Mouse (Mus musculus): ENCODE measurements around the gene Ctdnep1.

Gene Ctdnep1

DNA sequence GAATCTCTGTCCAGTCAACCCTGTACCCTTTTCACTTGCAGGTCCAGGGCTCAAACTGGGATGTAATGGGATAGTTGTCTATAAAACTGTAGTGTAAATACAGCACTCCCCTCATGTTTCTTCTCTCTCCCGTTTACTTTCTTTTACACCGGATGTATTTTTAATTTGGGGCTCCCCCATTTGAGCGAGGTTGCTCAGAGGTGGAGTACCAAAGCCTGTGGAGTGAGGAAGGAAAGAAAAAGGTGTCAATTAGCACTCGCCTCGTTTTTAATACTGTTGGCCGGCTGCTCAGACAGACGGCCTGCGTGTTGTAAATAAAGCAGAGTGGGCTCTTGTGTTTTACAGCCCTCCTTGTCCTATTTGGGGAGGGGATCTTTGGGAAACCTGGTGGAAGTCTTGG lies 18.7 kb downstream of the Ctdnep1 start:
- in situ Hi-C loops (cut with MboI; ENCODE audit: unreplicated experiment in 2 of 2) = loop anchor here in 1 of 2 experiments (5.0 to 25.0 kb wide), 3 partner anchors 47 to 937 kb away; partner anchors contain the start of genes Borcs6, Kdm6b and Tmem107

DNA sequence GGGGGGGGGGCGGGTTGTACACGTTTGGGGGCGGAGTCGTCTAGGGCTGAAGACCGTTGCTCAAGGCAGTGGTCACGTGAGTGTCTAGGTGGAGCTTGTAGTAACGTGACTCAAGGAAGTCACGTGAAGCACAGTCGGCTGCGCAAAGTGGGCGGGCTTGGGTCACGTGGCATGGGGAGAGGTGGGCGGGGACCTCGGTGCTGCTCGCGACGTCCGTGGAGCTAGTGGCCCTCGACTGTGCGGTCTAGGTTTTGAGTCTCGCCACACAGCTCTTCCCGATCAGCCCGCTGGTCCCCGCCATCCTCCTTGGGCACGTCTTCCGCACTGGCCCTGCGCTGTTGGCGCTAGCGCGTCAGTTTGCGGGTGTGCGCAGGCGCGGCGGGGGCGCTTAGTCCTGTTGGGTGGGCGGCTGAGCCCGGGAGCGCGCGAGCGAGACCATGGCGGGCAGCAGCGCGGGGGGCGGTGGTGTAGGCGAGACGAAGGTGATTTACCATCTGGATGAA lies 19.5 kb downstream of the Ctdnep1 start, which contains the start of gene Dvl2:
Gene Dvl2, plus strand, starts transcription at position 200 of the 503 bp plus-strand sequence.
- in situ Hi-C loops (cut with MboI; ENCODE audit: unreplicated experiment in 2 of 2) = loop anchor here in 1 of 2 experiments (5.0 kb wide), 1 partner anchor 48 kb away; no protein-coding TSS in a partner anchor

DNA sequence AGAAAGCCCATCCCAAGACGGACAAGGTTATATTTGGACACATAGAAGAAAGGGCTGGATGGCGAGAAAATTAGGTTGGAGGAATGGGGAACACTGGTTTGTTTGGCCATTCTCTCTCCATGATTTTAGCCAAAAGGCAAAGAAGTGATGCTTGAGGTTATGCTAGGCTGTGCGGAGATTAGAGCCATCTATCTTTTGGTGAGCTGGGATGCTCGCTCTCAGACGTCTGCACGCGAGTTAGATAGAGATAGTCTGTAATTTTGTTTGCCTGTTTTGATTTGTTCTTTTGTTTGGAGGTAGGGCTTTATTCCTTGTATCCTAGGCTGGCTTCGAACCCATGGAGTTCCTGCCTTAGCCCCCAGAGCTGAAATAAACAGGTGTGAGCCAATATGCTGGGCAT lies 20.2 kb downstream of the Ctdnep1 start:
- in situ Hi-C loops (cut with MboI; ENCODE audit: unreplicated experiment in 2 of 2) = loop anchor here in 1 of 2 experiments (5.0 kb wide), 1 partner anchor 49 kb away; no protein-coding TSS in a partner anchor

DNA sequence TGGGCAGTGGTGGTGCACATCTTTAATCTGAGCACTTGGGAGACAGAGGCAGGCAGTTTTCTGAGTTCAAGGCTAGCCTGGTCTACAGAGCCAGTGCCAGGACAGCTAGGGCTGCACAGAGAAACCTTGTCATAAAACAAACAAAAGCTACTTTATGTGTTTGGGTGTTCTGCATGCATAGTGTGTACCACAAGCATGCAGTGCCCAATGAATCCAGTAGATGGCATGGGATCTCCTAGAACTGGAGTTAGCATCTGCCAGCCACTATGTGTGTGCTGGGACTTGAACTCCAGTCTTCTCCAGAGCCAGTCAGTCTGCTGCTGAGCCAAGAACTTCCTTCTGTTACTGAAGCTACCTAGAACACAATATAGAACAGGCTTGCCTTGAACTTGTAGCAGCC lies 20.9 kb downstream of the Ctdnep1 start:
- in situ Hi-C loops (cut with MboI; ENCODE audit: unreplicated experiment in 2 of 2) = loop anchor here in 1 of 2 experiments (5.0 kb wide), 1 partner anchor 50 kb away; no protein-coding TSS in a partner anchor

DNA sequence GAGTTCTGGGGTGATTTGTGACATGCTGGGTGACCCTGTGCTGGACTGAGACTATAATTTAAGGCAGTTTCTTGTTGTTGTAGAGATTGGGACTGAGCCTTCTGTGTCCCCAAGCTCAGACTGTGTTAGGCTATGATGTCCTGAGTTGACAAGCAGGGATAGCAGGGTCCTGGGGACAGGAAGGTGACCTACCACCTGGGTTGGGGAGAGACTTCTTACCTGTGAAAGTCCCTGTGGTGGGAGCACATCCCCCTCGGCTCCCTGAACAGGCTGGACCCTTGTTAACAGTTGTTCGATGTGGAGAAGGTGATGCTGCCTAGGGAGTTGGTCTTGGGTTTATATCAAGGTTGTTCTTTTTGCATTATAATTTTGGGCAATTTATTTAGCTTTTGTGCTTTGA lies 21.5 kb downstream of the Ctdnep1 start:
- in situ Hi-C loops (cut with MboI; ENCODE audit: unreplicated experiment in 2 of 2) = loop anchor here in 1 of 2 experiments (5.0 kb wide), 1 partner anchor 50 kb away; no protein-coding TSS in a partner anchor

DNA sequence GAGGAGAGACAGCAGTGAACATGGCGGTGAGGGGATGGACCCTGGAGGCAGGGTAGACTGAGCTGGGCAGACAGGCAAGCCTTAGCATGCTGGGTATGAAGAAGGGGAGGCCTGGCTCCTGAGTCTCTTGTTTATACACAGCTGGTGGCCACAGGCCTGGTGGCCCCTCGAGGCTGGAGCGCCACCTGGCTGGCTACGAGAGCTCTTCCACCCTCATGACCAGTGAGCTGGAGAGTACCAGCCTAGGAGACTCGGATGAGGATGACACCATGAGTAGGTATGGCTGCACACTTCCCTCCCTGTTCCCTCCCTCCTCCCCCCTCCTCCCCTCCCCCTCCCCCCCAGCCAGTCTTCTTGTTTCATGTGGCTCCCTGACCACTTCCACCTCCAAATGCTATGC lies 24.6 kb downstream of the Ctdnep1 start:
- in situ Hi-C loops (cut with MboI; ENCODE audit: unreplicated experiment in 2 of 2) = no loop called here

DNA sequence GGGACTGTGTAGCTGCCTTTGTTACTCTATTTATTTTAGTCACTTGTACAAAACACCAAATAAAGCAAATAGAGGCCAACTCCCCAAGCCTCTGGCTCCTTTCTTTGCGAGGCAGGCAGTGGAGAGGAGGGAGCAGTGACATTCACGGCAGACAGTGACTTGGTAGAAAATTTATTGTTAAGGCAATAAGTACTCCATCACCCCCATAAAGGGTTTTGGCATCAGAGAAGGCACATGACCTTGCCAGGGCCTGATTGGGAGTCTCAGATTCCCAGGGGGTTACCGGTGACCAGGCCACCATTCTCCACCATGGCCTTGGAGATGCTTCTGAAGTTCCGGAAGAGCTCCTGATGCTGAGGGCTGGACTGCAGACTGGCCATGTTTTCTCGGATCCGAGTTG lies 29.1 kb downstream of the Ctdnep1 start:
- in situ Hi-C loops (cut with MboI; ENCODE audit: unreplicated experiment in 2 of 2) = loop anchor here in 1 of 2 experiments (10.0 kb wide), 1 partner anchor 75 kb away; the partner anchor contains the start of gene Ybx2

DNA sequence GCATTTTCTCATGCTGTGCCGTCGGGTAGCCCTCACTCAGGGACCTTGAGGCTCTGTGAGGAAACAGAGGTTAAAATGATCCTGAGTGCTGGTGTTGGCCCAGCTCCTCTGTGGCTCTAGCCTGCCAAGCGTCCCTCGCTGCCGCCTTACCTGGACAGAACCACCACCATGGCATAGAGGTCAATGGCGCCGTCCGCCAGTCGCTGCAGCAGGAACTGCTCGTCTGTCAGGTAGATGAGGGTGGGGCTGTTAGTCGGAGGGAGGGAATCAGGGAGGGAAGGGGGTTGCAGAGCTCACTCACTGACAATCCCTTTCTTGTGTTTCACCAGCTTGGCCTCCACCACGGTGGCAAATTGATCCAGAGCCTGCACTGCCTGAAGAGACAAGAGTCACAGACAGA lies 29.6 kb downstream of the Ctdnep1 start:
- in situ Hi-C loops (cut with MboI; ENCODE audit: unreplicated experiment in 2 of 2) = loop anchor here in 1 of 2 experiments (10.0 kb wide), 1 partner anchor 76 kb away; the partner anchor contains the start of gene Ybx2

DNA sequence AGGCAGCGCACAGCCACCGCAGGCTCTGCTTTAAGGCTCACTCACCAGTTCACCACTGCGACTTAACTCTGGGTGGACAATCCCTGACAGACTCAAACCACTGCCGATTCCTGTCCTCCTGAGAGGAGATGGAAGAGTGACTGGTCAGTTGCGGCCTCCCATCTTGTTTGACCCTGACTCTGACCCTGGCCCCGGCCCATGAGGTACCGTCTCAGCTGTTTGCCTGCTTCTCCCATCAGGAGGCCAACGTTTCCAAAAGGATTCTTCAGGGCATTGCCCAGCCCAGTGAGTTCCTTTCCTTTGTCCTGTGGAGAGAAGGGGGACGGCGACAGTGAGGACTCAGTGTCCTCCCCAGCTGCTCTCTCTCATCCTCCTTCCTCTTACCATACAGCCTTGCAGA lies 30.0 kb downstream of the Ctdnep1 start:
- in situ Hi-C loops (cut with MboI; ENCODE audit: unreplicated experiment in 2 of 2) = loop anchor here in 1 of 2 experiments (10.0 kb wide), 1 partner anchor 76 kb away; the partner anchor contains the start of gene Ybx2

DNA sequence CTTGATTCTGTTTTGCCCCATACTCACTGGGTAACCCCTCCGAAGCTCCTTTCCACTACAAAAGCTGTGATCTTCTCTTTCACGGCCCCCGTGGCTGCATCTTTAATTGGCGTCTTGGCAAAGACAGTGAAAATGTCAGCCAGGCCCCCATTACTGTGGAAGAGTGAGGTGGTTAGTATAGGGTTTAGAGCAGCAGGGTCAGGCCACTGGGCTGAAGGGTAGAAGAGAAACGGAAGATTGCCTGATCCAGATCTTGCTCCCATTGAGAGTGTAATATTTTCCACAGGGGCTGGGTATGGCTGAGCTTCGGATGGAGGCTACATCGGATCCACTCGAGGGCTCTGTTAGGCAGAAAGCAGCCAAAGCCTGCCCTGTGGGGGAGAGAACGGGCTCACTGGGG lies 32.0 kb downstream of the Ctdnep1 start:
- in situ Hi-C loops (cut with MboI; ENCODE audit: unreplicated experiment in 2 of 2) = loop anchor here in 1 of 2 experiments (10.0 kb wide), 1 partner anchor 78 kb away; the partner anchor contains the start of gene Ybx2

DNA sequence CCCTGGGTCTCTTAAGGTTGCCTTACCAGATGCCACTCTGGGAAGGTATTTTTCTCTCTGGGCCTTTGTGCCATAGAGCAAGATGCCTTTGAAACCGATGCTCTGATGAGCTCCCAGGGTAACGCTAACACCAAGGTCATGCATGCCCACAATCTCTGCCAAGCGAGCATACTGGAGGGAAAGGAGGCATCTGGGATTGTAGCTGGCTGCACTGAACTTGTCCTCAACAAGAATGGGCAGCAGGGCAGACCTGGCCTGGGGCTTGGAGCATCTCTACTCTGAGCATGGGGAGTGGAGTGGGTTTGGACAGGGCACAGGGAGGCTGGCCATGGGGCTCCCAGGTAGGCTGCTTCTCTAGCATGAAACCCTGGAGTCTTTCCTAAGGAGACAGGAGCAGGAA lies 32.5 kb downstream of the Ctdnep1 start:
- in situ Hi-C loops (cut with MboI; ENCODE audit: unreplicated experiment in 2 of 2) = loop anchor here in 1 of 2 experiments (10.0 kb wide), 1 partner anchor 79 kb away; the partner anchor contains the start of gene Ybx2

DNA sequence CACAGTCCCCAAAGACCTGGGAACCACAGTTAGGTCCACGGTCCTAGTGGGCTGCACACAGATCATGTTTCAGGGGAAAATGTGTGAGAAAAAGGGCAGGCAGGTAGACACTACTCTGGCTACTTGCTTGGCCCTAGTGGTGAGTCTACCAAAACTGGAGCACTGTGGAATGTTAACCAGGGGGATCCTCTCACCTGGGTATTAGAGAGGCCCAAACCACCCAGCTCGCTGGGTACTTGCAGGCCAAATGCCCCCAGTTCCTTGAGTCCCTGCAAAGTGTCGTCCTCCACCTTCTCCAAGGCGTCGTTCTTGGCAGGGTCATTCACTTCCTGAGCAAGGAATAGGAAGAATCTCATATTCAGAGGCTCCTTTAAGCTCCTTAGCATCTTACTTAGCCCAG lies 33.1 kb downstream of the Ctdnep1 start:
- in situ Hi-C loops (cut with MboI; ENCODE audit: unreplicated experiment in 2 of 2) = loop anchor here in 1 of 2 experiments (10.0 kb wide), 1 partner anchor 79 kb away; the partner anchor contains the start of gene Ybx2

DNA sequence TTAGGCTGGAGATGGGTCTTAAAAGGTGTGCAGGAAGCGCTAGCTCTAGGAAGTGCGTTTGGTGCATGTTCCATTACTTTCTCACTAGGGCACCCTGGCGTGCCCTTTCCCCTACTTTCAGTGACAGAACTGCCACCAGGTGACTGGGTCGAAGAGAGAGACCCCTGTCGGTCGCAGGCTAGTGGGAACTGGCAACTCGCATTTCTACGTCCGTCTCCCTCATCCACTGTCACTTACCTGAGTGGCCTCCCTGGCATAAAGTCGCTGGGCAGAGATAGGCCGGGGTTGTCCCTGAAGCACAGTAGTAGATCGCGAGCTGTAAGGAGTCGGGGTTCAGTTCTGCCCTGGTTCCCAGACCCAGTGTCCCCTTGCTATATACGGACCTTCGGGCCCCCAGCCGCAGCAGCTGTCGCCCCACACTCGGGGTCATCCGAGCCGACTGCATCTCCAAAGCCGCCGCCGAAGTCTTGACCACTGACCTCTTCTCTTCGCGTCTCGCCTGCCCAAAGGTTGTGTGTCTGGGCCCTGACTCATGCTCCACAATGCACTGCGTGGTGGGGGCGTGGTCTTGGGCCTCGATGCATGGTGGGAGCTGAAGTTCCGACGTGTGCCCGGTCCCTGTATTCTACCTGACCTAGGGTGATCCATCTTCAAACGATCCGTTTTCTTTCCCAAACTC lies 34.1 kb downstream of the Ctdnep1 start, which contains the start of gene Acadvl:
Gene Acadvl, minus strand, starts transcription at position 532 of the 679 bp plus-strand sequence.
- in situ Hi-C loops (cut with MboI; ENCODE audit: unreplicated experiment in 2 of 2) = loop anchor here in 1 of 2 experiments (10.0 kb wide), 1 partner anchor 80 kb away; the partner anchor contains the start of gene Ybx2

DNA sequence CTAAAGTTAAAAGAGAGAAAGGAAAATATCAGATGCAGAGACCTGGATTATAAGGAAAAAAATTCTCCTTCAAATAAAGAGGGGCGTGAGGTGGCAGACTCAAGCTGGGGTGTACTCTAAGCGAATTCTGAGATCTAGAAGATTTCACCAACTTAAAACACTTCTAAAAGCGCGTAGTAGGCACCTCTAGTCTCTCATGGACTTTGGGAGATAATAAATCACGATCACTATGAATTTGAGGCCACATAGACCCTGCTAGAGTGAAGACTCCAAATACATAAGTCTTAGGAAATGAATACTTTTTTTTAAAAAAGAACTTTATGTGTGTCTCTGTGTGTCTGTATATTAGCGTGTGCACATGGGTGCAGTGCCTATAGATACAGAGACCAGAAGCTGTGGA lies 34.7 kb downstream of the Ctdnep1 start:
- in situ Hi-C loops (cut with MboI; ENCODE audit: unreplicated experiment in 2 of 2) = loop anchor here in 1 of 2 experiments (10.0 kb wide), 1 partner anchor 81 kb away; the partner anchor contains the start of gene Ybx2

DNA sequence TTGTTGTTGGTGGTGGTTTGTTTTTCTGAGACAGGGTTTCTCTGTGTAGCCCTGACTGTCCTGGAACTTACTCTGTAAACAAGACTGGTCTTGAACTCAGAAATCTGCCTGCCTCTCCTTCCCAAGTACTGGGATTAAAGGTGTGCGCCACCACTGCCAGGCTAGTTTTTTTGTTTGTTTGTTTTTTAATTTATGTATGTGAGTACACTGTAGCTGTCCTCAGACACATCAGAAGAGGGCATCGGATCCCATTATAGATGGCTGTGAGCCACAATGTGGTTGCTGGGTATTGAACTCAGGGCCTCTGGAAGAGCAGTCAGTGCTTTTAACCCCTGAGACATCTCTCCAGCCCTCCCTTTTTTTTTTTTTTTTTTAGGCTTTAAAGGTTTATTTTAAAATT lies 35.2 kb downstream of the Ctdnep1 start:
- in situ Hi-C loops (cut with MboI; ENCODE audit: unreplicated experiment in 2 of 2) = loop anchor here in 1 of 2 experiments (10.0 kb wide), 1 partner anchor 81 kb away; the partner anchor contains the start of gene Ybx2

DNA sequence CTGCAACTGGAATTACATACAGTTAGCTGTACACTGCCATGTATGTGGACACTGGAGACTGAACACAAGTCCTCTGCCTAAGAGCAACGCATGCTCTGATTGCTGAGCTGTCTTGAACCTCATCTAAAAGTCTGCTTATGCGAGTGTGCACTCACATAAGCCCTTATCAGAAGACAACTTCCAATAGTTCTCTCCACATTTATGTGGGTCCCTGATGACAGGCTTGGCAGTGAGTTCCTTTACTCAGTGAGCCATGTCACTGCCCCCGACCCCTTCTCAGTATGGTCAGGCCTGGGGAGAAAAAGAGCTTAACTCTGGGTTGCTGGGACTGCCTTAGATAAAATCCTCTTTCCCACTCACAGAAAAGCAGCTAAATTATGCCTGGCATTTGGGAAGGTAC lies 35.7 kb downstream of the Ctdnep1 start, which contains the start of gene Dlg4:
Gene Dlg4, plus strand, starts transcription at position 274 of the 400 bp plus-strand sequence.
- in situ Hi-C loops (cut with MboI; ENCODE audit: unreplicated experiment in 2 of 2) = loop anchor here in 1 of 2 experiments (10.0 kb wide), 1 partner anchor 82 kb away; the partner anchor contains the start of gene Ybx2

DNA sequence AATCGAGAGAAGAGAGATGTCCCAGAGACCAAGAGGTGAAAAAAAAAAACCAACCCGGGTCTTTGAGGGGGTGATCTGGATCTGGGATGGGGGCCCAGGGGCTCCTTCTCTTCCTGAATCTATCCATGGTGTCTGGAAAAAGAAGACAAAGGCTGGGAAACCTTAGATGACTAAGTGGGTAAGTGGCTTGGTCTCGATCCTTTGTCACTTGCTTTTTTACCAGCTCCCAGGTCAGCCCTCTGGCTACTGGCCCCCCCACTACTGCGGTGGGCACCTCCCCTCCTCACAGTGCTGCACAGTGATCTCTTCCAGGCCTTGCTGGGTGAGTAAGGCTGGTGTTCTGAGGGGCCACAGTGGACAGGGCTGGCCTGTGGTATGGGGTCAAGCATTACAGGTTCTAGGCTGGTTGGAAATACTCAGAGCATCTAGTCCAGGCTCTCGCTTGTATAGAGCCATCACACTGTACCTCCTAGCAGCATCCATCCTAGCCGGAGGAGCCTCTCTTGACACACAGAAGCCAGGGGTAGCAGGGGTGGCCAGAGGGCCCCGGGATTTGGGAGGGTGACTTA lies 36.3 kb downstream of the Ctdnep1 start:
- in situ Hi-C loops (cut with MboI; ENCODE audit: unreplicated experiment in 2 of 2) = loop anchor here in 1 of 2 experiments (10.0 kb wide), 1 partner anchor 82 kb away; the partner anchor contains the start of gene Ybx2

DNA sequence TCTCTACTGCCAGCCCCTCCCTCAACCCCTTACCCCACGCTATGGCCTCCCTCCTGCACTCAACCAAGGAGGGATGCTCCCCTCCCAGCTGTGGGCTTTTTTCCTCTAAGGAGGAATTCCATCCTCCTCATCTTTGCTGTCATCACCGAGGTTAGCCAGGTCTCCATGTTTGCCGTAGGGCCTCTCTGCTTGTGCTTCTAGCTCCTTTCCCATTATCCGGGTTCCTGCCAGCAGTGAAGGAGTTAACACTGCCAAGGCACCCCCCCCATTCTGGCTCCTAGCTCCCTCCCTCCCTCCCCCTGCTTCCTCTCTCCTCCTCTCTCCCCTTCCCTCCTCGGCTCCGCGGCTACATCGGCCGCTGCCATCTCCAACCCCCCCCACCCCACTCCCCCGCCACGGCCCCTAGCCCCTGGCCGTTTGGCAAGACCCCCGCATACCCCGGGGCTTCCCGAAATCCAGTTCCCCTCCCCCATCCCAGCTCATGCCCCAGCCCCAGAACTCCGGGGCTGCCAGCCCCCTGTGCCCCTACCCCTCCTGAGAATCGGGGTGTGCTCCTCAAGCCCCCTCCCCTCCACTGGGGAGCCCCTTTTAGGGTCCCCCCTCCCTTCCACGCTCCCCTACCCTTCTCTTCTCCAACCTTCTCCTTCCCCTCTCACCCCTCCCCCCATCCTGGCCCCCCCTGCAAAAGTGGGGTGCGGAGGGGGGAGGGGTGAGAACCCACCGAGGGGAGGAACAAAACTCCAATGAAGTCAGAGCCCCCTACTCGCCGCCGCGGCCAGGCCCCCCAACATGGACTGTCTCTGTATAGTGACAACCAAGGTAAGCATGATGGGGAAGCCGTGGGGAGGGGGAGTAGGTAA lies 37.4 kb downstream of the Ctdnep1 start:
- in situ Hi-C loops (cut with MboI; ENCODE audit: unreplicated experiment in 2 of 2) = loop anchor here in 1 of 2 experiments (10.0 kb wide), 1 partner anchor 84 kb away; the partner anchor contains the start of gene Ybx2

DNA sequence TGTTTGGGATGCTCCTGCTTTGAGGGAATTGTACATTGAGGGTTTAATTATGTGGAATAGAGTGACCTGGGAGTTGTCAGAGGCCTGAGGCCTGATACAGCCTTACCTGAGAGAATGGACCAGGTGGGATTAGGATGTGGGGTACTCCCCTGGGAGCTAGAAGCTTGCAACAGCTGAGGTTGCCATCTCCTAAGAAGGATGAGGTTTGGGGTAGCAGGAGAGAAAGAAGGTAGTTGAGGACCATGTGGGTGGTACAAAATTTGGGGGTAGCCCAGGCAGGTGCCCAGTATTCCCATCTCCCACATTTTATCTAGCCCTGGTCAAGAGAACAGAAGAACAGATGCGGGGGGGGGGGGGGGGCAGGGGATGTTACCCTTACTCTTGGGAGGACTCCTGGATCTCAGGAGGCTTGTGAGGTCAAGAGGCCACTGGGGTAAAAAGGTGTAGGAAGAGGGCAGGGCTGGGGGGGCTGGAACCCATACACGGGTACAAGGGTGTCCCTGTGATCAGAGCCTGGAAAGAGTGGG lies 38.6 kb downstream of the Ctdnep1 start:
- in situ Hi-C loops (cut with MboI; ENCODE audit: unreplicated experiment in 2 of 2) = loop anchor here in 1 of 2 experiments (10.0 kb wide), 1 partner anchor 85 kb away; the partner anchor contains the start of gene Ybx2
